Mouse (Mus musculus): ENCODE data around the gene Prss32.

Prss32 gene

GRCm38 (mm10) chr17:23843812-23844273 lies at the start of gene Prss32, which contains the start of gene Prss41:
Gene Prss32, plus strand, starts transcription at chr17:23843855.
Gene Prss41, minus strand, starts transcription at chr17:23844172.
- no peak for DNase-seq

DNA sequence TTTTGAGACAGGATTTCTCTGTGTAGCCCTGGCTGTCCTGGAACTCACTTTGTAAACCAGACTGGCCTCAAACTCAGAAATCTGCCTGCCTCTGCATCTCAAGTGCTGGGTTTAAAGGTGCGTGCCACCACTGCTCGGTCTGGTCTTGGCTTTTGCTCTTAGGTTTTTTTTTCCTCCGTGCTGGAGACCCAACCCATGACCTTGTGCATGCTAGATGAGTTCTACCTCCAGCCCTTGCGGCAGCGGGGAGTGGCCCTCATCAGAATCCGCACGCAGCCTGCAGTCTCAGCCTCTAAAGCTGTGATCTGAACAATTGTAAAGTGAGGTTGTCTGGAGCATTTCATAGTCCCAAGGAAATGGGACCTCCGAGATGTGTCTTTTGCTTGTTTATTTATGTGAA lies 48.3 kb upstream of the Prss32 start:
- no peak for DNase-seq

DNA sequence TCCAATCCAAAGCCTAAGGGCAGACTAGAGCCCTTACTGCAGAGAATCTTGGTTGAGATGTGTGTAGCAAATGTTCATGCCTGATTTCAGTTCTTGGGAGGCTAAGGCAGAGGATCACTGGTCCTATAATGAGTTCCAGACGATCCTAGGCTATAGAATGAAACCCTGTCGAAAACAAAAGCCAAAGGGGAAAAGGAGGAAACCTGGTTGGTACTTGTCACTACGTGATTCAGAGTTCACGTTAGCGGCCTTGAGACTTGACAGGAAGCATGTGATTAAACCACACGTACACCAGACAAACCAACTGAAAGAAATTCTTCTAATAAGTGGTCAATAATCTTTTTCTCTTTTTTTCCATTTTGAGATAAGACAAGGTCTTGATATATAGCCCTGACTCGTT lies 46.3 kb upstream of the Prss32 start:
- no peak for DNase-seq

DNA sequence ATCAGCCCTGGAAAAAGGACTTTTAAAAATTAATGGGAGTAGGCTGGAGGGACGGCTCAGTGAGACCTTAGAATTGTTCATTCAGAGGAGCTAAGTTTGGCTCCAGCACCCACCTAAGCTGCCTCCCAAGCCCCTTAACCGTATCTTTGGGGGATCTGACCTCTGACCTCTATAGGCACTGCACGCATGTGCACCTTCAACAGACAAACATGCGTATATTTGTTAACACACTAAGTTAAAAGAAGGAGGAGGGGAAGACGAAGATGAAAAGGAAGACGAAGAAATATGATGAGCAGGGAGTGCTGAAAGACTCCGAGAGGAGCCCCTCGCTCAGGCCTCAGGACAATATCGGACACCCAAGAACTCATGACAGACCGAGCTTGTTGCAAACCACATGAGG lies 42.0 kb upstream of the Prss32 start:
- DNase-seq = no peak

DNA sequence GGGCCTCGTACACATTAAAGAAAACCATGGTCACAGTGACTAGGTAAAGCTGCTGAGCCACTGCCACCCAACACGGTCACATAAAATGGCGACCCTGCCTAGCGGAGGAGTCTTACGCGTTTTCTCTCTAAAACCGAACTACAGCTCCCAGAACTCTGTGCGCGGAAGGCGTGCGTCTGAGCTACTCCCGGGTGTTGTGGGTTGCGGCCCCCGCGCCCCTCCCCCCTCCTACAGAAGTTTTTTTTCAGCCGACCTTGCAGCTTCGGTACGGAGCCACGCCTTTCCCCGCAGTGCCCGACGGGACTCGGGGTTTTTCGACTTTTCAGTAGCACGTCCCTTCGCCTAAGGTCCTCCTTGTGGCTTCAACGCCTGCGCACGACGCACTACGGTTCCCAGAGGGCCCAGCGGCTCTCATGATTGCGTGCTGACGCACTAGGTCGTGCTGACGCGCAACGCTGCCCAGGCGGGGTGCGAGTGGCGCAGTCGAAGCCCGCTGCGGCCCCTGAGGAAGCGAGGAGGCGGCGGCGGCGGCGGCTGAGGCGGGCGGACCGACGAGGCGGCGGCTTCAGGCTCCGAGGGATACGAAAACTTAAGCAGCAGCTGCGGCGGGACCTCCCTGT lies 40.8 kb upstream of the Prss32 start:
- DNase-seq = peak; percentile 99

DNA sequence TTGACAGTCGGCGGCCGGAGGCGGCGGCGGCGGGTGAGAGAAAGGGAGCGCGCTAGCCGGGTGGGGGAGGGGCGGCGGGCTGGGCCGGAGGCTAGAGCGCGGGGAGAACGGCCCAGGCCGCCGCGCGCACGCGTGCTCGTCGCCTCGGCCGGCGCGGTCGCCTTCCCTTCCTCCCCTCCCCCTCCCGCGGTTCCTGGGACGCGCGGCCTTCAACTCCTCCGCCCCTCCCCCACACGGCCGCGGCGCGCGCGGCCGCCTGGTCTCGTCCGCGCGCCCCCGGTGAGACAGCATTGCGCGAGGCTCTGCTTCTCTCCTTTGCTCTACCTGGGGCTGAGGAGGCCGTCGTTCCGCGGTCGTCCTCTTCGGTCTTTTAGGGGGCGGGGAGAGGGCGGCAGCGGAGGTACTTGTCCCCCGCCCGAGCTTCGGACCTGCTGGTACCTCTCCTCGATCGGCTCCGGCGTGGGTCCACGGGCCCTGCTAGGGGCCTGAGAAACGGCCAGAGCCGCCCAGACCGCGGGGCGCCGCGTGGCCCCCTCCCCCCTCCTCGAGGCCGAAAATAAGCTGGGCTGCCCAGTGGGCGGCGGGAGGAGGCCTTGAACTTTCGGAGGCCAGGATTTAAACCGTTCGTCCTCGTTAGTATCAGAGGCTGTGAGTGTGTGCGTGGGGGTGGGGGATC lies 40.2 kb upstream of the Prss32 start:
- no peak for DNase-seq

GRCm38 (mm10) chr17:23804426-23805085 lies 39.1 kb upstream of the Prss32 start:
- no peak for DNase-seq

DNA sequence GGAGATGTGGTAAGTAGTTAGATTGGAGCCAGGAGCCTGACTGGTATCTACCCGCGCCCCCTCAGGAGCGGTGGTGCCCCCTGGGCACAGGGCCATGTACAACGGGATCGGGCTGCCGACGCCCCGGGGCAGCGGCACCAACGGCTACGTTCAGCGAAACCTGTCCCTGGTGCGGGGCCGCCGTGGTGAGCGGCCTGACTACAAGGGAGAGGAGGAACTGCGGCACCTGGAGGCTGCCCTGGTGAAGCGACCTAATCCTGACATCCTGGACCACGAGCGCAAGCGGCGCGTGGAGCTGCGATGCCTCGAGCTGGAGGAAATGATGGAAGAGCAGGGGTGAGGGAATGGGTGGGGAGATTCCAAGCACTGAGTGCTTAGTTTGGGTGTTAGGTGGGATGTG lies 36.8 kb upstream of the Prss32 start:
- peak; percentile 31 for DNase-seq

GRCm38 (mm10) chr17:23807918-23808317 lies 35.7 kb upstream of the Prss32 start:
- no peak for DNase-seq

- no peak for DNase-seq
Observed at GRCm38 (mm10) chr17:23815641-23816040, 28.0 kb upstream of the Prss32 start.

DNA sequence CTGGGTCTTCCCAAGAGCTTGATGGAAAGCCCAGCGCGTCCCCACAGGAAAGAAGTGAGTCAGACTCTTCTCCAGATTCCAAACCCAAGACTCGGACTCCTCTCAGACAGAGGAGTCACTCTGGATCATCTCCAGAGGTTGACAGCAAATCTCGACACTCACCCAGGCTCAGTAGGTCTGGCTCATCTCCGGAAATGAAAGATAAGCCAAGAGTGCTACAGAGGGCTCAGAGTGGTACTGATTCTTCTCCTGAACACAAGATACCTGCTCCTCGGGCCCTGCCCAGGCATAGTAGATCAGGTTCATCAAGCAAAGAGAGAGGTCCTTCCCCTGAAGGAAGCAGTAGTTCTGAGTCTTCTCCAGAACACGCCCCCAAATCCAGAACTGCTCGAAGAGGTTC lies 25.1 kb upstream of the Prss32 start:
- no peak for DNase-seq

DNA sequence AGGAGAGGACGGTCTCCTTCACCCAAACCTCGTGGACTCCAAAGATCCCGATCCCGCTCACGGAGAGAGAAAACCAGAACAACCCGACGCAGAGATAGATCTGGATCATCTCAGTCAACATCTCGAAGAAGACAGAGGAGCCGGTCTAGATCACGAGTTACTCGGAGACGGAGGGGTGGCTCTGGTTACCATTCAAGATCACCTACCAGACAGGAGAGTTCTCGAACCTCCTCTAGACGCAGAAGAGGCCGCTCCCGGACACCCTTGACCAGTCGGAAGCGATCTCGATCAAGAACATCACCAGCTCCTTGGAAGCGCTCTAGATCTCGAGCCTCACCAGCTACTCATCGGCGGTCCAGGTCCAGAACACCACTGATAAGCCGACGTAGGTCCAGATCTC lies 24.4 kb upstream of the Prss32 start:
- DNase-seq = no peak

- DNase-seq = no peak
Observed at GRCm38 (mm10) chr17:23820731-23821130, 22.9 kb upstream of the Prss32 start.

DNA sequence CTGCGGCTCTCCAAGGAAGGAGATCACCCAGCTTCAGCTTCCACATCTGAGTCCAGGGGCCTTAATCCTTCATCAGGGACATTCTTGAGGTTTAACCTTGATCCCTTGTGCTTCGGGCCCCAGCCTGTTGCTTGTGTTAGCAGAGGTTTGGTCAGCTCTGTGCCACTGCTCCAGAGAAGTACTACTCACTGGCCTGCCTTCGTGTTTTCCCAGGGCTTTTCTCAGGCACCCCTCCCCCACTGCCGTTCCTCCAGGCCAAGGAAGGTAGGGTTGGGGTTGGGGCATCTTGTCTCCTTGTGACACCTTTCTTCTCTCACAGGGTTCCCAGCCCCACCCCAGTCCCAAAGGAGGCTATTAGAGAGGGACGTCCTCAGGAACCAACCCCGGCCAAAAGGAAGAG lies 21.6 kb upstream of the Prss32 start:
- DNase-seq = no peak

DNA sequence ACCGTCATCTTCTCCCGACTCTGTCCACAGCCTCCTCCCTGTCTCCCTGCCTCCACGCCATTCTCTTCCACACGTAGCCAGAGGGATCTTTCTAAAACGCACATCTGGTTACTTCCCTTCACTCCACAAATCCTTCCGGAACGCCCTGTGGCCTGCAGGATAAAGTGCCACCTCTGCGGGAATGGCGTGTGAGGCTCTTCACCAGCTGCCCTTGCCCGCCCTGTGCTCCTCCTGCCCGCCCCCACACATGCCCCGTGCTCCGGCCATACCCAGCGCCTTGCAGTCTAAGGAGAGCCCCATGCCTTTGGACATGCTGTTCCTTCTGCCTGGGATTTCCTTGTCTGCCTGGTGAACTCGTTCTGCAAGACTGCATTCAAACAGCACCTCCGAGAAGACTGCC lies 20.6 kb upstream of the Prss32 start:
- no peak for DNase-seq

- DNase-seq = no peak
Observed at GRCm38 (mm10) chr17:23823614-23824013, 20.0 kb upstream of the Prss32 start.

GRCm38 (mm10) chr17:23825591-23825990 lies 18.1 kb upstream of the Prss32 start:
- no peak for DNase-seq

DNA sequence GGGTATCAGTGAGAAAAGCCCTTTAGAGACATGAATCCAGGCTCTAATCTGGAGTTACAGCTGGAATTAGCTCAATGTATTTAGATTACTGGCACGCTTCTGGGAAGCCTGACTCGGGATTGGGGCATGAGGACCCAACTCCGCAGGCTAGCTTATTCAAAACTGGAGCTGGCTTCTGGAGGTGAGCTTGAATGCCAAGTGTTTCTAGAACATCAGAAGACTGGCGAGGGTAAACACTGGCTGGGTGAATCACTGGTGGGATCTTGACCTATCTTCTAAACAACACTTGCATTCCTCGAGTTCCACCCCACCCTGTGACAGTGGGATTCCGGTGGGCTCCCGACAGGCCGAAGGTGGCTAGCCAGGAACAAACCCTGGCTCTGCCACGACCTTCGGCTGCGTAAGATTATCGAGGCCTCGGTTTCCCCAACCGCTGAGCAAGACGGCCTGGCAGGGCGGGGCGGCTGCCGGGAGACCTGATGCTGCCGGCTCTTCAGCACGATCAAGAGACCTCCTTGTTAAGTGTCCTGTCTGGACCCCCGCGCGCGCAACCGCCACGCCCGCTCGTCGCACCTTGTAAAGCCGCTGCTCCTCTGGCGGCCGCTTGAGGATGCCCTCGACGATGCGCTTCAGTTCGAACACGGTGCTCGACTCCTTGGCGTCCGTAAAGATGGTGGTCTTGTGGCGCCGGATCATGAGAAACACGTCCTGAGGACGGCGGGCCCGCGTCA lies 15.2 kb upstream of the Prss32 start:
- peak; percentile 36 for DNase-seq

- DNase-seq = peak; percentile 87
Observed at GRCm38 (mm10) chr17:23829064-23829619, 14.5 kb upstream of the Prss32 start, which contains the start of gene Elob. Gene Elob, minus strand, starts transcription at chr17:23829136.

DNA sequence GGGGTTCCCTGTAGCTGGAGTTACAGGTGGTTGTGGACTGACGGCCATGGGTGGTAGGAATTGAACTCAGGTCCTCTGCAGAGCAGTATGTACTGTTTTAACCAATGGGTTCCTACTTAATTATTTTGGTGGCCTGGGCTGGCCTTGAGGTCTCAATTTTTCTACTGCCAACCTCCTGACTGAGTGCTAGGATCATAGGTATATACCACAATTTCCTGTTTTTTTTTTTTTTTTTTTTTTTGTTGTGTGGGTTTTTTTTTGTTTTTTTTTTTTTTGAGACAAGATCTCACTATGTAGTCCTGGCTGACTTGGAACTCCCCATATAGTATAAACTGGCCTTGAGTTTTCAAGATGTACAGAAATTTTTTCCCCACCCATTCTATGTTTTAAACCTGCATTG lies 12.5 kb upstream of the Prss32 start:
- no peak for DNase-seq

DNA sequence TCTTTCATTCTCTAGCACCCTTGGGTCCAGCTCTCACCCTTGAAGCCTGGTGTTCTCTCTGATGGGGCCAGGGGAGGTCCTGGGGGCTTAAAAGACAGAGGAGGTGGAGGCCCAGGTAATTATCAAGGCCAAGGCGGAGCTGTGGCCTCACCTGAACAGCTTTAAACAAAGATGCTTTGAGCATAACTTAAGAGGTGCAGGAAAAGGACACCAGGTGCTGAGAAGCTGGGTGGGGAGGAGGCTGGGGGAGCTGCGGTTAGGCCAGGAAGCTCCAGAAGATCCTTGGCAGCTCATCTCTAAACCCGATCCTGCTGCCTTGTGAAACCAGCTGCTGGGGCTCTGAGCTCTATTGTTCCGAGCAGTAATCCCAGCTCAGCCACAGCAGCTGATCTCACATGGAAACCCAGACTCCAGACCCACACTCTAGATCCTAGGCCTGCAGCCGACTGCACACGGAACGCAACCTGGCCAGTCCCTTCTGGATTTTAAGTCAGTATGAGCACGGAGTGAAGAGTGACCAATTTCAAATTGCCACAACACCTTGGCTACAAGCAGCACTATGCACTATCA lies 7.6 kb upstream of the Prss32 start, which contains the start of gene Prss33:
Gene Prss33 (minus strand): TSS at position 51 of the 570 bp plus-strand sequence.
- DNase-seq = no peak

GRCm38 (mm10) chr17:23841145-23841544 lies 2.5 kb upstream of the Prss32 start:
- peak; percentile 41 for DNase-seq

Measured in right cerebral cortex, adult 18-20 months (tissue).